Mouse (Mus musculus) liver, embryonic 16.5 days (tissue): ENCODE measurements around the gene Kansl3. TPM values are rescaled to one million over a fixed set of nuclear protein-coding genes. Genes with fewer than 3 reads are reported as not detected.

ENCODE experiments used
- ATAC-seq: fragments of 200-750 bp; cut with Nextera tagmentation; 2 replicates; pipeline ENCODE4 v1.8.0; 2017; ENCODE audit warnings: low read depth, mild to moderate bottlenecking, moderate number of reproducible peaks, moderate library complexity
- H3K27ac ChIP-seq: fragments of 300-500 bp; sonication (generic); 2 replicates; pipeline ENCODE4 v1.5.1; 2014; ENCODE audit warnings: mild to moderate bottlenecking, low read length
- H3K27me3 ChIP-seq: fragments of 300-500 bp; sonication (generic); 2 replicates; pipeline ENCODE4 v1.6.1; 2014; ENCODE audit warnings: low read depth, low read length, mixed read lengths; ENCODE audit not compliant: control insufficient read depth, insufficient read depth
- H3K36me3 ChIP-seq: fragments of 300-500 bp; sonication (generic); 2 replicates; pipeline ENCODE4 v1.6.1; 2014; ENCODE audit warnings: mild to moderate bottlenecking; ENCODE audit not compliant: control insufficient read depth, insufficient read depth
- H3K4me1 ChIP-seq: fragments of 300-500 bp; sonication (generic); 2 replicates; pipeline ENCODE4 v1.6.1; 2014; ENCODE audit warnings: low read depth, low read length, mixed read lengths; ENCODE audit not compliant: control insufficient read depth
- H3K4me2 ChIP-seq: fragments of 300-500 bp; sonication (generic); 2 replicates; pipeline ENCODE4 v1.6.1; 2014; ENCODE audit warnings: low read depth, low read length, mixed read lengths
- H3K4me3 ChIP-seq: fragments of 300-500 bp; sonication (generic); 2 replicates; pipeline ENCODE4 v1.5.1; 2014; ENCODE audit warnings: low read depth, mild to moderate bottlenecking, low read length
- H3K9ac ChIP-seq: fragments of 300-500 bp; sonication (generic); 2 replicates; pipeline ENCODE4 v1.6.1; 2014; ENCODE audit warnings: low read depth, low read length
- H3K9me3 ChIP-seq: fragments of 300-500 bp; sonication (generic); replicated peaks from 2 replicates; pipeline ENCODE4 v1.6.1; 2016; ENCODE audit warnings: low read length; ENCODE audit not compliant: control insufficient read depth
- WGBS: fragments of 180-500 bp; shearing (Covaris S2); extraction: QIAGEN DNeasy Blood & Tissue Kit; methylation state at CpG from one replicate; pipeline ENCODE4 v1.1.7; 2014; ENCODE audit not compliant: insufficient replicate concordance; 5-methylcytosine and 5-hydroxymethylcytosine counted together
- polyA plus RNA-seq: library from polyadenylated mRNA; unstranded; fragments of >200 nt; fragmentation: Nextera tagmentation; extraction: Ambion mirVana; gene quantifications from 2 replicates; pipeline ENCODE4 v1.2.1, GENCODE M21; 2015

The Kansl3 gene
- polyA plus RNA-seq, 1 experiment from 2014 or later, result 12.2 TPM

DNA sequence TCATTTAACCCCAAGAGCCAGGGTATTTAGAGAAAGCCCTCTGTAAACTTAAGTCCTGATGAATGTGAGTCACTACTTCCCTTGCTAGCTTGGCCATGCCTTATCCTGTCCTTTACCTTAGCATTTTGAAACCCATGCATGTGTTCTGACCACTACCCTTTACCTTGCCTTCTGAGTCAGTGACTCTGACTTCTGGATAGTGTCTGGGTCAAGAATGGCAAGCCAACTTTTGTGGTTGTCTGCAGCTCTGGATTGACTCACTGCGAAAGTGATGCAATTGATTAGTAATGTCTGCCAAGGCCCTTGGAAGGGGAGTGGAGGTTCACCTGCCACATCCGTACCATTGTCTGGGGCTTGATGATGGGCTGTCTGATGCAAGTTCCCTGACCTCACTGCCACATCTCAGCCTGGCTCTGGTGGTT is 43.1 kb downstream of the Kansl3 start:
- no peaks in the 10 kb centered on the region for H3K27me3 ChIP-seq
- no peak overlapping the region for H3K4me2 ChIP-seq
- no peak overlapping the region for H3K9ac ChIP-seq
- no peak overlapping the region for H3K27ac ChIP-seq
- H3K9me3 ChIP-seq, result no peaks in the 10 kb centered on the region
- ATAC-seq, result no peak
- no peaks in the 10 kb centered on the region for H3K36me3 ChIP-seq
- no peak overlapping the region for H3K4me3 ChIP-seq
- WGBS, result 67% methylated on average over 2 of the region's 2 CpGs
- no peaks in the 10 kb centered on the region for H3K4me1 ChIP-seq

DNA sequence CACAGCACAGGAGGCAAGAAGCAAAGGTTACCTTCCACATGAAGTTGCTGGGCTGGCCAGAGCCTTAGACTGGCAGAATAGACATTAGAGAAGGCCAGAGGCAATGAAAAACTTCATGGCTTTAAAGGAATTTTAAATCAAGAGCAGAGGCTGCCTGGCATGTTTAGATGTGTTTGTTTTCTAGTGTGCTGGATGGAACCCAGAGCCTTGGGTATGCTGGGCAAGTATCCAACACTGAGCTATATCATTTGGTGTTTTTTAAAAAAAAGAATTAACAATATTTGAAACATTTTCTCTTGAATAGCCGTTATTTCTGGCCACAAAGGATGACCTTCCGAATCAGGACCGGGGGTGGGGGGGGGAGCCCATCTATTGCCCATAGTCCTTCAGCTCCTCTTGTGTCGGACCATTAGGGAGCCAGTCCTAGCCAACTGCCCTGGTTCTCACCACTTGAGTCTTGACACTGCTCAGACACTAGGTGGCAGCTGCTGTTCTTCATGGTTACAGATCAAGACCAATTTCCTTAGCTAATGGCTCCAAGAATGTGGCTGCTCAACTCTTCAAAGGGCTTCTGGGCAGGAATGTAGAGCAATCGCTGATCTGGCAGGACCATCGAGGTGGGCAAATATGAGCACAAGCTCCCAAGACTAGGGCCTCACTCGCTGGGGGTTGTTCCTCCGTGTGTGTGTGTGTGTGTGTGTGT is 45.1 kb downstream of the Kansl3 start:
- H3K4me2 ChIP-seq, result no peak overlapping the region
- ATAC-seq, result no peak
- H3K27me3 ChIP-seq, result no peaks in the 10 kb centered on the region
- no peak overlapping the region for H3K27ac ChIP-seq
- 33% methylated on average over 8 of the region's 8 CpGs for WGBS
- H3K9me3 ChIP-seq, result no peaks in the 10 kb centered on the region
- H3K4me3 ChIP-seq, result no peak overlapping the region
- H3K4me1 ChIP-seq, result no peaks in the 10 kb centered on the region
- no peak overlapping the region for H3K9ac ChIP-seq
- H3K36me3 ChIP-seq, result no peaks in the 10 kb centered on the region

DNA sequence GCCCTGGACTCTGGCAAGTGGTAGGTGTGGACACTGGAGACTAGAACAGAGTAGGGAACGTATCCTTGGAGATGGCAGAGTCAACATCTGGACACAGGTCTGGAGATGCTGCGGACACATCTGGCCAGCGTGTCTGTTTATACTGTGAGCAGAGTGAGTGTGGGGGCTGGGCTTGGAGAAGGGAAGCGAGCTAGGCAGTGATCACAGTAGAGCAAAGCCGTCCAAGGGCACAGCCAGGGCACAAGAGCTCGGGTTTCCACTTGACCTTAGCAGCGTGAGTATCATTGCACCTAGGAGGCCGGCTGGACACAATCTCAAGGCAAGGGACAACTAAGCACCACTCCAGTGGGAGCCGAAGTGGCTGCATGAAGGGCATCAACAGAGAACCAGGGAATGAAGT is 45.9 kb downstream of the Kansl3 start:
- no peaks in the 10 kb centered on the region for H3K4me1 ChIP-seq
- H3K4me2 ChIP-seq, result no peak overlapping the region
- no peaks in the 10 kb centered on the region for H3K27me3 ChIP-seq
- 56% methylated on average over 9 of the region's 9 CpGs for WGBS
- H3K9ac ChIP-seq, result no peak overlapping the region
- ATAC-seq, result no peak
- no peak overlapping the region for H3K4me3 ChIP-seq
- H3K36me3 ChIP-seq, result no peaks in the 10 kb centered on the region
- H3K9me3 ChIP-seq, result no peaks in the 10 kb centered on the region
- H3K27ac ChIP-seq, result no peak overlapping the region

DNA sequence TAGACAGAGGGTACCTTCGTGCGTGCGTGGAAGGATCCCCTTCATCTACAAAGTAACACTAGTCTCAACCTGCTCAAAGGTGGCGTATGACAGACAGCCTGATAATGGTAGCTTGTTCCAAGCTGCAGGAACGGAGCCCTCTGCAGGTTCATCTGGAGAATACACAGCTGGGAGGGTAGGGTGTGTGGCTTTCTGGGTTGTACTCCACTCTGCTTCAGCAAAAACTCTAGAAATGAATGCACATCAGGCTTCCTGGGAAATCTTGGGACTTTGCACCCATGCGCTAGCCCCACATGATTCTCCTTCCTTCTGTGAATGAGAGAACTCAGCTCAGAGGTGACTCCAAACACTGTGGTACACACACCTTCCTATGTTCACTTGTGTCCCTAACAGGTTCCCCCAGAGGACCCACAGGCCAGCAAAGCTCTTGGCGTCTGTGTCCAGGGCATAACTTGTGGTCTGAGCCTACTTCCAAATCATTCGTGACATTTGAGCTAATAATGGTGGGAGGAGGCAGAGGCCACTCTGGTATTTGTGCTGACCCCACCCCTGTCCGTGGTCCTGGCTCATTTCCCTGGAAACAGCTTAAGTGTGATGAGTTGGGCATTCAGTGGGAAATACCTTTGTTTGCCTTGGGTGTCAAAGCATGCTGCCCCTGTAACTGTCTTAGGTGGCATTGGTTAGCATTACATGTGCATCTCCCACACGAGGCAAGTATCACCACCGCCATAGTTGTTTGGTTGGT is 47.0 kb downstream of the Kansl3 start:
- no peaks in the 10 kb centered on the region for H3K4me1 ChIP-seq
- H3K27ac ChIP-seq, result no peak overlapping the region
- ATAC-seq, result 0 out of 2 replicates have a peak, but pooled peaks have one; percentile 16
- no peak overlapping the region for H3K4me2 ChIP-seq
- H3K9me3 ChIP-seq, result no peaks in the 10 kb centered on the region
- H3K36me3 ChIP-seq, result no peaks in the 10 kb centered on the region
- H3K4me3 ChIP-seq, result no peak overlapping the region
- 58% methylated on average over 11 of the region's 11 CpGs for WGBS
- H3K9ac ChIP-seq, result no peak overlapping the region
- no peaks in the 10 kb centered on the region for H3K27me3 ChIP-seq

DNA sequence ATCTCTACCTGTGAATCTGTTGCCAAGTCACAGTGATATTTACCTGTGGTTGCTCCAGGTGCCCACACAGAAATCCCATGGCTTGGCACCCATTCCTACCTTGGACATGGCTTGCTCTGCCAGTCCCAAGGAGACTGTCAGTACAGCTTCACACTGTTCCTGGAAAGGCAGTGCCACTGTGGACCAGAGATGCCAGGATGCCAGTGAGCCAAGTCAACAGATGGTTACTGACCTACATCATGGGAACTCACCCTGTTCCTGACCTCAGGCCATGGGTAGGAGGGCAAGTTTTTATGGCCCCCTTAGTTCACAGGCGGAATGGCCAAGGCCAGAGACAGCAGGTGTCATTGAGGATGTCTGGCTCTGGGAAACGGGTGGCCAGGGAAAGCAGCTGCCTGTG is 47.8 kb downstream of the Kansl3 start:
- no peaks in the 10 kb centered on the region for H3K36me3 ChIP-seq
- no peak overlapping the region for H3K4me3 ChIP-seq
- H3K27ac ChIP-seq, result no peak overlapping the region
- no peaks in the 10 kb centered on the region for H3K27me3 ChIP-seq
- no peaks in the 10 kb centered on the region for H3K9me3 ChIP-seq
- ATAC-seq, result no peak
- 62% methylated on average over 2 of the region's 2 CpGs for WGBS
- H3K4me2 ChIP-seq, result no peak overlapping the region
- H3K4me1 ChIP-seq, result no peaks in the 10 kb centered on the region
- H3K9ac ChIP-seq, result no peak overlapping the region

DNA sequence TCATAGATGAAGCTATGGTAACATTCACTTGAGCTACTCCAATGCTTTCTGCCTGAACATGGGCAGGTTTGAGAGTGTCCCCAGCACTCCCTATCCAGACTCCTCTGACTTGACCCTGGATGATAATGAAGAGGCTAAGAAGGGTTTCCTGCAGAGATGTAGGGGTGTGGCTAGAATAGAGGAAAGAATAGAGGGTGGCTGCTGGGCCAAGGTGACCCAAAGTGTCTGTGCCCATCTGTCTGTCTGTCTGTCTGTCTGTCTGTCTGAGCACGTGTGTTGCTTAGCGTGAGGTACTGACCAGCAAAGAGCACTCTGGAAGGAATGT is 53.2 kb downstream of the Kansl3 start:
- H3K4me3 ChIP-seq, result no peak overlapping the region
- H3K9me3 ChIP-seq, result no peaks in the 10 kb centered on the region
- H3K9ac ChIP-seq, result no peak overlapping the region
- no peak overlapping the region for H3K4me2 ChIP-seq
- no peak overlapping the region for H3K27ac ChIP-seq
- H3K36me3 ChIP-seq, result no peaks in the 10 kb centered on the region
- H3K27me3 ChIP-seq, result no peaks in the 10 kb centered on the region
- WGBS, result 75% methylated on average over 2 of the region's 2 CpGs
- no peaks in the 10 kb centered on the region for H3K4me1 ChIP-seq
- ATAC-seq, result no peak

DNA sequence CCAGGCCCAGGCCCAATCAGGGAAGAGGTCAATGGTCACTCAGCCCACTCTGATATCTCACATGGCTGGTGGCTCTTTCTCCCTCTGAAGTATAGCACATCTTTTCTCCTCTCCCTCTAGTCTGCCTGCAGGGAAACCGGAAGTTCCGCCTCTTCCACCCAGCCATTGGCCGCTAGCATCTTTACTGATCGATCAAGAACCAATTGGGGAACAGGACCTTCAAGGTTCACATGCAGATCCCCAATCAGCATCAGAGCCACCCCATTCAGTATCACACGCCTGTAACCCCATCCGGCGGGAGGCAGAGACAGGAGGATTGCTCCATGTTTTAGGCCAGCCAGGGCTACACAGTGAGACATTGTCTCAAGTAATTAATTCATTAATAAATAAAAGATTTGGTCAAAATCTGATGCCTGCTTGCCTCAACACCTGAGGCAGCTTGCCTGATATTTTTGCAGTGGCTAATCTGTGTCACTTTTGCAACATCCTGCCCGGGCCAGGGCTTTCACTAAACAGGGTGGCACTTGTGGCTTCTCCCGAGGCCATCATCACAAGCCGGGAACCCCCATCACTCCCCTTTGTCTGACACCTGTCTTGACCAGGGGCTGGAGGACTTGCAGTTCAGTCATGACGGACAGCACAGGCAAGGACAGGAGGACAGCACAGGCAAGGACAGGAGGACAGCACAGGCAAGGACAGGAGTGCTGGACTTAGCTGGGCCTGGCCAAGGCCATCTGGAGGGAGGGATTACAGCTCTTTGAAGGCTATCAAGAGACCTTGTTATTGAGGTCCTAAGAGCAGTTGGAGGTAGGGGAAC is 53.8 kb downstream of the Kansl3 start:
- no peaks in the 10 kb centered on the region for H3K4me1 ChIP-seq
- H3K9me3 ChIP-seq, result no peaks in the 10 kb centered on the region
- H3K36me3 ChIP-seq, result no peaks in the 10 kb centered on the region
- H3K4me3 ChIP-seq, result no peak overlapping the region
- ATAC-seq, result no peak
- 66% methylated on average over 11 of the region's 11 CpGs for WGBS
- H3K9ac ChIP-seq, result no peak overlapping the region
- no peaks in the 10 kb centered on the region for H3K27me3 ChIP-seq
- no peak overlapping the region for H3K4me2 ChIP-seq
- H3K27ac ChIP-seq, result no peak overlapping the region

DNA sequence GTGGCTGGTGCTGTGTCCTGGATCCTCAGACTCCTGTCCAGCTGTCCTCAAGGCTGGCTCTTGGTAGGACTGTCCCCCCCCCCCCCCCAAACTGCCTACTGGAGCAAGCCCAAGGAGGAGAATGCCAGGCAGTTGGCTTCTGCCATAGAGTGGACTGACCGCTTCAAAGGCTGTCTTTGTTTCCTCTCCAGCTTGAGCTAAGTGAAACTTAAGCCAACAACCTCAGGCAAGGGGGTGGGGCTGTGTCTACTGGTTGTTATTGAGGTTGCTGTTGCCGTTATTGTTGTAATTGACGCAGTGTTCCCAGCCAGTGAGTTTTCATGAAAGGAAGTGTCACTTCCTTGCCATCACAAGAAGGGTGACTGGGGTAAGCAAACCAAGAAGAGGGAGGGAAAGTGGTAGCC is 59.5 kb downstream of the Kansl3 start:
- Histone ChIP-seq H3K4me2 (peak overlapping the region; percentile 96), H3K27ac (no peak overlapping the region), H3K4me1 (peaks cover 8% of the 10 kb centered on the region), H3K4me3 (peak overlapping the region; percentile 76), H3K36me3 (no peaks in the 10 kb centered on the region), H3K9me3 (no peaks in the 10 kb centered on the region), H3K9ac (no peak overlapping the region), H3K27me3 (peaks cover 10% of the 10 kb centered on the region)
- WGBS, result 20% methylated on average over 3 of the region's 3 CpGs
- ATAC-seq, result no peak
